Mouse (Mus musculus) embryonic facial prominence, embryonic 14.5 days (tissue): ENCODE results near the gene Mrps5. TPM values are rescaled to one million over a fixed set of nuclear protein-coding genes. Genes with fewer than 3 reads are reported as not detected.

Experiments
- ATAC-seq: fragments of 200-750 bp; cut with Nextera tagmentation; 2 replicates; pipeline ENCODE4 v1.8.0; 2017; ENCODE audit warnings: low read depth, moderate number of reproducible peaks, moderate TSS enrichment
- DNase-seq: peaks from one replicate; pipeline ENCODE4 v3.0.0-alpha.2; 2015; ENCODE audit warnings: low spot score
- H3K27ac ChIP-seq: fragments of 300-500 bp; sonication (generic); replicated peaks from 2 replicates; pipeline ENCODE4 v1.5.1; 2014; ENCODE audit warnings: low read depth, mild to moderate bottlenecking, low read length, moderate library complexity
- H3K27me3 ChIP-seq: fragments of 300-500 bp; sonication (generic); replicated peaks from 2 replicates; pipeline ENCODE4 v1.6.1; 2014; ENCODE audit warnings: low read length; ENCODE audit not compliant: control insufficient read depth, insufficient read depth
- H3K36me3 ChIP-seq: fragments of 300-500 bp; sonication (generic); 2 replicates; pipeline ENCODE4 v1.6.1; 2014; ENCODE audit warnings: low read length, mixed read lengths; ENCODE audit not compliant: control insufficient read depth, insufficient read depth
- H3K4me1 ChIP-seq: fragments of 300-500 bp; sonication (generic); 2 replicates; pipeline ENCODE4 v1.6.1; 2014; ENCODE audit warnings: antibody characterized with exemption, low read length; ENCODE audit not compliant: control insufficient read depth, insufficient read depth
- H3K4me2 ChIP-seq: fragments of 300-500 bp; sonication (generic); 2 replicates; pipeline ENCODE4 v1.6.1; 2014; ENCODE audit warnings: low read depth, mild to moderate bottlenecking, low read length, moderate library complexity, mixed read lengths
- H3K4me3 ChIP-seq: fragments of 300-500 bp; sonication (generic); 2 replicates; pipeline ENCODE4 v1.5.1; 2014; ENCODE audit warnings: low read depth, mild to moderate bottlenecking, low read length
- H3K9ac ChIP-seq: fragments of 300-500 bp; sonication (generic); 2 replicates; pipeline ENCODE4 v1.6.1; 2014; ENCODE audit warnings: low read depth, mild to moderate bottlenecking, low read length, moderate library complexity, mixed read lengths
- H3K9me3 ChIP-seq: fragments of 300-500 bp; sonication (generic); 2 replicates; pipeline ENCODE4 v1.6.1; 2016; ENCODE audit warnings: low read length; ENCODE audit not compliant: control insufficient read depth
- WGBS: fragments of 180-500 bp; shearing (Covaris S2); extraction: QIAGEN DNeasy Blood & Tissue Kit; methylation state at CpG from one replicate; pipeline ENCODE4 v1.1.7; 2014; 5-methylcytosine and 5-hydroxymethylcytosine counted together
- polyA plus RNA-seq: library from polyadenylated mRNA; unstranded; fragments of >200 nt; fragmentation: Nextera tagmentation; extraction: Ambion mirVana; gene quantifications from 2 replicates; pipeline ENCODE4 v1.2.1, GENCODE M21; 2014

Mrps5 gene
- polyA plus RNA-seq, 1 experiment from 2014 or later = 113 TPM

- Histone ChIP-seq H3K4me2 (no peak overlapping the region), H3K4me1 (no peaks in the 10 kb centered on the region), H3K27ac (no peak overlapping the region), H3K9me3 (no peaks in the 10 kb centered on the region), H3K4me3 (no peak overlapping the region), H3K36me3 (no peaks in the 10 kb centered on the region), H3K9ac (no peak overlapping the region), H3K27me3 (no peaks in the 10 kb centered on the region)
- ATAC-seq (no peak), DNase-seq (peak; percentile 26)
- 38% methylated on average over 5 of the region's 5 CpGs for WGBS
These were observed 35.9 kb upstream of the Mrps5 start for GRCm38 (mm10) chr2:127551078-127551477.

GRCm38 (mm10) chr2:127559070-127559966 is 27.7 kb upstream of the Mrps5 start:
- H3K27ac ChIP-seq = no peak overlapping the region
- H3K4me2 ChIP-seq = peak overlapping the region; percentile 35
- ATAC-seq = peak; percentile 99
- peak; percentile 94 for DNase-seq
- H3K9ac ChIP-seq = no peak overlapping the region
- H3K36me3 ChIP-seq = no peaks in the 10 kb centered on the region
- H3K27me3 ChIP-seq = 0 out of 2 replicates have a peak, but pooled peaks cover 3% of the 10 kb centered on the region
- H3K4me3 ChIP-seq = peak overlapping the region; percentile 5; the same call in 1 of the 2 replicates
- H3K9me3 ChIP-seq = no peaks in the 10 kb centered on the region
- H3K4me1 ChIP-seq = no peaks in the 10 kb centered on the region
- 17% methylated on average over 18 of the region's 18 CpGs for WGBS

- no peak for DNase-seq
- Histone ChIP-seq H3K36me3 (peaks cover 29% of the 10 kb centered on the region; the same call in 1 of the 2 replicates), H3K27me3 (no peaks in the 10 kb centered on the region), H3K9me3 (peaks cover 13% of the 10 kb centered on the region; the same call in 1 of the 2 replicates), H3K9ac (no peak overlapping the region), H3K27ac (no peak overlapping the region), H3K4me3 (no peak overlapping the region), H3K4me1 (no peaks in the 10 kb centered on the region), H3K4me2 (no peak overlapping the region)
- ATAC-seq = no peak
- 23% methylated on average over 1 of the region's 1 CpGs for WGBS
These were observed 13.7 kb upstream of the Mrps5 start for GRCm38 (mm10) chr2:127573322-127573721.

GRCm38 (mm10) chr2:127584436-127584858 is 2.6 kb upstream of the Mrps5 start:
- Histone ChIP-seq H3K4me3 (peak overlapping the region; percentile 75), H3K27me3 (no peaks in the 10 kb centered on the region), H3K4me2 (peak overlapping the region; percentile 81), H3K9ac (peak overlapping the region; percentile 76), H3K36me3 (no peaks in the 10 kb centered on the region), H3K27ac (no peak overlapping the region), H3K4me1 (peaks cover 23% of the 10 kb centered on the region), H3K9me3 (no peaks in the 10 kb centered on the region)
- WGBS = under 1% methylated on average over 23 of the region's 24 CpGs
- DNase-seq (peak; percentile 97), ATAC-seq (peak; percentile 89)

- Histone ChIP-seq H3K9ac (peak overlapping the region; percentile 91), H3K27ac (peak overlapping the region; percentile 91; the same call in 1 of the 2 replicates), H3K9me3 (no peaks in the 10 kb centered on the region), H3K4me2 (peak overlapping the region; percentile 71), H3K36me3 (peaks cover 11% of the 10 kb centered on the region; the same call in 1 of the 2 replicates), H3K4me1 (peaks cover 23% of the 10 kb centered on the region), H3K4me3 (peak overlapping the region; percentile 89), H3K27me3 (no peaks in the 10 kb centered on the region)
- WGBS = under 1% methylated on average over 19 of the region's 22 CpGs
- DNase-seq = no peak
- no peak for ATAC-seq
These were observed 457 bp downstream of the Mrps5 start for GRCm38 (mm10) chr2:127587514-127587844.

GRCm38 (mm10) chr2:127588897-127589296 is 1.9 kb downstream of the Mrps5 start:
- H3K4me1 ChIP-seq = peaks cover 22% of the 10 kb centered on the region
- H3K27ac ChIP-seq = no peak overlapping the region
- H3K9me3 ChIP-seq = no peaks in the 10 kb centered on the region
- no peak overlapping the region for H3K4me3 ChIP-seq
- peaks cover 22% of the 10 kb centered on the region for H3K36me3 ChIP-seq
- ATAC-seq (no peak), DNase-seq (no peak)
- 89% methylated on average over 9 of the region's 9 CpGs for WGBS
- H3K9ac ChIP-seq = no peak overlapping the region
- H3K27me3 ChIP-seq = no peaks in the 10 kb centered on the region
- H3K4me2 ChIP-seq = no peak overlapping the region

GRCm38 (mm10) chr2:127590204-127590603 is 3.2 kb downstream of the Mrps5 start:
- peaks cover 35% of the 10 kb centered on the region for H3K36me3 ChIP-seq
- ATAC-seq = no peak
- no peaks in the 10 kb centered on the region for H3K9me3 ChIP-seq
- no peaks in the 10 kb centered on the region for H3K27me3 ChIP-seq
- no peak overlapping the region for H3K27ac ChIP-seq
- H3K9ac ChIP-seq = 0 out of 2 replicates have a peak overlapping the region, but pooled peaks have one; percentile 14
- no peak overlapping the region for H3K4me3 ChIP-seq
- no peak overlapping the region for H3K4me2 ChIP-seq
- no peak for DNase-seq
- 76% methylated on average over 15 of the region's 15 CpGs for WGBS
- peaks cover 16% of the 10 kb centered on the region for H3K4me1 ChIP-seq

GRCm38 (mm10) chr2:127590840-127591239 is 3.8 kb downstream of the Mrps5 start:
- Histone ChIP-seq H3K4me2 (no peak overlapping the region), H3K4me1 (peaks cover 16% of the 10 kb centered on the region), H3K9me3 (no peaks in the 10 kb centered on the region), H3K27me3 (no peaks in the 10 kb centered on the region), H3K36me3 (peaks cover 41% of the 10 kb centered on the region), H3K4me3 (no peak overlapping the region), H3K9ac (0 out of 2 replicates have a peak overlapping the region, but pooled peaks have one; percentile 14), H3K27ac (no peak overlapping the region)
- peak; percentile 54 for DNase-seq
- no peak; the same call in 1 of the 2 replicates for ATAC-seq
- 62% methylated on average over 4 of the region's 4 CpGs for WGBS
